Mouse (Mus musculus): ENCODE measurements around the gene Ang5. TPM values are rescaled to one million over a fixed set of nuclear protein-coding genes. Genes with fewer than 3 reads are reported as not detected.

Ang5 gene
- polyA plus RNA-seq (2012; rRNA removed; ENCODE audit: low replicate concordance), result not detected in 2 replicates

GRCm38 (mm10) chr14:43956769-43957168, at the start of gene Ang5:
Ang5 (plus strand) TSS chr14:43957069.

GRCm38 (mm10) chr14:43923459-43923858, 33.4 kb upstream of the Ang5 start, which contains the start of gene Ear10:
Ear10 (minus strand) TSS chr14:43923559.

DNA sequence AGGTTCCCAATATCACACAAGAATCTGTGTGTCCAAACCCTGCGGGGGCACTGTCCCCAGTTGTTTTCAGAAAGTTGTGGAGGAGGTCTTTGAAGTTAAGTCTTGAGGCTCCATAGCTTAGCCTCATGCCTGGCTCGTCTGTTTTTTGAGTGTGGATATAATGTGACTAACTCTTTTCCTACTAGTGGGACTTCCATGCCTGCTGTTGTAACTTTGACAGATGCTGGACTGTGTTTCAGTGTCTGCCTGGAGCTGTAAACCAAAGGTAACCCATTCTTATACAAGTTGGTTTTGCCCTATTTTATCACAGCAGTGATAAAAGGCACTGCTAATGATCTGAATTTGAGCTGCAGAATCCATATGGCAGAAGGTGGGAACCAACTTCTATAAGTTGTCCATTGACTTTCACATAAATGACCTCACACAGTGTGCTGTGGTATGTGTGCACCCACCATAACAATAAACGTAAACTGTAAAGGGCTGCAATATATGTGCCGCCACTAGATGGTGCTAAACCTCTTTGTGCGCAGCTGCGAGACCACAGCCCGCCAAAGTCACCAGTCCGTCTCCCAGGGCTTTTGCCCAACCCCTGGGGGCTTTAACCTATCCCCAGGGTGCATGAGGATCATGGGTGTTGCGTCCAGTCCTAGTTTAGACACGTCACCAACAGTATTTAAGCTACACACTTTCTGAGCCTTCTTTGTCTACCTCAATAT, 32.0 kb upstream of the Ang5 start, which contains the start of gene Gm8113:
TSS of gene Gm8113 (plus strand) at position 703 of the 716 bp plus-strand sequence.

DNA sequence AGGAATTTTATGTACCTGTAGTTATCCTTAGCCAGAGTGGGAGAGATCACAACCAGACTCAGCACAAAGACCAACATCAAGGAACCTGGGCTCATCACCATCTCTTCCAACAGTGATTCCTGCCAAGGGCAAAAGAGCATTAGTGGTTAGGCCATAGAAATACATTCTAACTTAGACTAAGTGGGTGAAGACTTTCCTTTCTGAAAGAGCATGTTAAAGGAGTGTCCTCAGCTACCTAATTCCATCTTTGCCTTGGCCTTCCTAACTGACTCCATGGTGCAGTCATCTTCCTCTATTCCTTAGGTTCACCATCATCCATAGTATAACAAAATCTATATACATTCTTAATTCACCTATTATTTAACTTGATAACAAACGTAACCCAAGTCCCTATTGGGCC, 45.3 kb downstream of the Ang5 start, which contains the start of gene Ang6:
TSS of gene Ang6 (minus strand) at position 101 of the 400 bp plus-strand sequence.

Other genes starting within 250 kb of the Ang5 start
- gene Gm16506, start 229.6 kb upstream of the Ang5 start, polyA plus RNA-seq (2012; rRNA removed; ENCODE audit: low replicate concordance), result not detected in 2 replicates
- not detected in 2 replicates for gene Gm6526, start 209.2 kb upstream of the Ang5 start, polyA plus RNA-seq (2012; rRNA removed; ENCODE audit: low replicate concordance)
- not detected in 2 replicates for gene Gm8180, start 172.3 kb upstream of the Ang5 start, polyA plus RNA-seq (2012; rRNA removed; ENCODE audit: low replicate concordance)
- not detected in 2 replicates for gene Ear1, start 81.6 kb upstream of the Ang5 start, polyA plus RNA-seq (2012; rRNA removed; ENCODE audit: low replicate concordance)
- gene Ear10, start 33.5 kb upstream of the Ang5 start, polyA plus RNA-seq (2012; rRNA removed; ENCODE audit: low replicate concordance), result not detected in 2 replicates
- 0.07 and 0.09 TPM in 2 replicates for gene Gm8113, start 31.7 kb upstream of the Ang5 start, polyA plus RNA-seq (2012; rRNA removed; ENCODE audit: low replicate concordance)
- not detected in 2 replicates for gene Ang6, start 45.2 kb downstream of the Ang5 start, polyA plus RNA-seq (2012; rRNA removed; ENCODE audit: low replicate concordance)
- 0.17 and 2.5 TPM in 2 replicates for gene Ear2, start 145.6 kb downstream of the Ang5 start, polyA plus RNA-seq (2012; rRNA removed; ENCODE audit: low replicate concordance)
- gene Gm3327, start 166.8 kb downstream of the Ang5 start, polyA plus RNA-seq (2012; rRNA removed; ENCODE audit: low replicate concordance), result not detected in 2 replicates
- not detected in 2 replicates for gene Gm8212, start 240.6 kb downstream of the Ang5 start, polyA plus RNA-seq (2012; rRNA removed; ENCODE audit: low replicate concordance)